Mouse (Mus musculus) hindbrain, embryonic 13.5 days (tissue): ENCODE measurements around the gene Klra17. TPM values are rescaled to one million over a fixed set of nuclear protein-coding genes. Genes with fewer than 3 reads are reported as not detected.
"Not testable (repeated sequence)": the region's sequence is repeated elsewhere in the genome, so short reads cannot be mapped to it uniquely, and the experiment has no call there.

Experiments used
- ATAC-seq: fragments of 200-750 bp; cut with Nextera tagmentation; 2 replicates; pipeline ENCODE4 v1.8.0; 2017; ENCODE audit warnings: moderate TSS enrichment; ENCODE audit not compliant: low FRiP score
- H3K27ac ChIP-seq: fragments of 300-500 bp; sonication (generic); 2 replicates; pipeline ENCODE4 v1.5.1; 2015; ENCODE audit warnings: inconsistent platforms, mild to moderate bottlenecking, moderate library complexity
- H3K27me3 ChIP-seq: fragments of 300-500 bp; sonication (generic); 2 replicates; pipeline ENCODE4 v1.6.1; 2015; ENCODE audit warnings: mild to moderate bottlenecking, inconsistent platforms
- H3K36me3 ChIP-seq: fragments of 300-500 bp; sonication (generic); 2 replicates; pipeline ENCODE4 v1.6.1; 2015; ENCODE audit warnings: mild to moderate bottlenecking, inconsistent platforms
- H3K4me1 ChIP-seq: fragments of 300-500 bp; sonication (generic); replicated peaks from 2 replicates; pipeline ENCODE4 v1.6.1; 2015; ENCODE audit warnings: inconsistent platforms
- H3K4me2 ChIP-seq: fragments of 300-500 bp; sonication (generic); 2 replicates; pipeline ENCODE4 v1.6.1; 2015; ENCODE audit warnings: inconsistent platforms, mild to moderate bottlenecking, moderate library complexity
- H3K4me3 ChIP-seq: fragments of 300-500 bp; sonication (generic); 2 replicates; pipeline ENCODE4 v1.5.1; 2015; ENCODE audit warnings: mild to moderate bottlenecking, inconsistent platforms
- H3K9ac ChIP-seq: fragments of 300-500 bp; sonication (generic); 2 replicates; pipeline ENCODE4 v1.6.1; 2015; ENCODE audit warnings: mild to moderate bottlenecking, inconsistent platforms
- H3K9me3 ChIP-seq: fragments of 300-500 bp; sonication (generic); 2 replicates; pipeline ENCODE4 v1.6.1; 2016; ENCODE audit warnings: inconsistent platforms
- WGBS: fragments of 180-500 bp; shearing (Covaris S2); methylation state at CpG from one replicate; pipeline ENCODE4 v1.1.7; 2015; 5-methylcytosine and 5-hydroxymethylcytosine counted together
- polyA plus RNA-seq: library from polyadenylated mRNA; unstranded; fragments of >200 nt; fragmentation: Nextera tagmentation; extraction: Ambion mirVana; gene quantifications from 2 replicates; pipeline ENCODE4 v1.2.1, GENCODE M21; 2015

Gene Klra17
- polyA plus RNA-seq = not detected in 2 replicates

GRCm38 (mm10) chr6:129876549-129876948 is at the start of gene Klra17:
Klra17 (minus strand) TSS chr6:129876672.
- WGBS = 62% methylated on average over 1 of the region's 1 CpGs
- H3K4me3 ChIP-seq = no peak within 1 kb of the TSS
- no peak within 1 kb of the TSS for H3K27ac ChIP-seq
- no peaks in the 10 kb centered on the region for H3K36me3 ChIP-seq
- H3K9me3 ChIP-seq = peaks cover 18% of the 10 kb centered on the region; the same call in 1 of the 2 replicates
- ATAC-seq = no peak
- no peak within 1 kb of the TSS for H3K4me2 ChIP-seq
- H3K27me3 ChIP-seq = no peaks in the 10 kb centered on the region
- H3K4me1 ChIP-seq = no peaks in the 10 kb centered on the region
- H3K9ac ChIP-seq = no peak within 1 kb of the TSS

GRCm38 (mm10) chr6:129917476-129917946 is 41.0 kb upstream of the Klra17 start, which contains the start of gene Klra5:
Klra5 (minus strand) TSS chr6:129917650.
- not testable (repeated sequence) for H3K27ac ChIP-seq, H3K27me3 ChIP-seq, H3K4me1 ChIP-seq, H3K36me3 ChIP-seq, H3K4me2 ChIP-seq, H3K4me3 ChIP-seq, ATAC-seq, H3K9ac ChIP-seq
- peaks cover 26% of the 10 kb centered on the region for H3K9me3 ChIP-seq

DNA sequence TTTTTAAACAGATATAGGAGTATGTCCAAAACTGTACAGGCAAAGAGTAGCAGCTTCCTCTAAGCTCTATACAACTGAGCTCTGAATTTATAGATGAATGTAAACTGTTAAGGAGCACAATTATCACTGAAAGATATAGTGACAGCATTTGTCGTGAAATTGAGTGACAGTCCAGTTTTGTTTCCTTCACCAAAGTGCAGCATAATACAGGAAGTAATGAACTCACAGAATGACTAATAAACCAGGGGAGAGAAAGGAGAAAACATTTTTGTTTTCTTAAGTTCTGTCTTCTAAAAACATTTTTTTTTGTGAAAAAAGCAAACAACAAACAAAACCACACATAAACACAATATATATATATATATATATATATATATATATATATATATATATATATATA is 40.5 kb upstream of the Klra17 start:
- 89% methylated on average over 1 of the region's 1 CpGs for WGBS
- no peak overlapping the region for H3K4me3 ChIP-seq
- no peaks in the 10 kb centered on the region for H3K36me3 ChIP-seq
- H3K4me2 ChIP-seq = no peak overlapping the region
- no peaks in the 10 kb centered on the region for H3K4me1 ChIP-seq
- ATAC-seq = no peak
- H3K27me3 ChIP-seq = no peaks in the 10 kb centered on the region
- H3K9me3 ChIP-seq = peaks cover 24% of the 10 kb centered on the region
- H3K27ac ChIP-seq = no peak overlapping the region
- H3K9ac ChIP-seq = no peak overlapping the region

- H3K4me2 ChIP-seq = no peak overlapping the region
- H3K4me3 ChIP-seq = no peak overlapping the region
- H3K27me3 ChIP-seq = no peaks in the 10 kb centered on the region
- no peaks in the 10 kb centered on the region for H3K36me3 ChIP-seq
- H3K9me3 ChIP-seq = peaks cover 34% of the 10 kb centered on the region; the same call in 1 of the 2 replicates
- H3K27ac ChIP-seq = no peak overlapping the region
- ATAC-seq = no peak
- no peak overlapping the region for H3K9ac ChIP-seq
- H3K4me1 ChIP-seq = no peaks in the 10 kb centered on the region
- 97% methylated on average over 2 of the region's 2 CpGs for WGBS
These were observed 6.1 kb upstream of the Klra17 start for GRCm38 (mm10) chr6:129882525-129882924.

DNA sequence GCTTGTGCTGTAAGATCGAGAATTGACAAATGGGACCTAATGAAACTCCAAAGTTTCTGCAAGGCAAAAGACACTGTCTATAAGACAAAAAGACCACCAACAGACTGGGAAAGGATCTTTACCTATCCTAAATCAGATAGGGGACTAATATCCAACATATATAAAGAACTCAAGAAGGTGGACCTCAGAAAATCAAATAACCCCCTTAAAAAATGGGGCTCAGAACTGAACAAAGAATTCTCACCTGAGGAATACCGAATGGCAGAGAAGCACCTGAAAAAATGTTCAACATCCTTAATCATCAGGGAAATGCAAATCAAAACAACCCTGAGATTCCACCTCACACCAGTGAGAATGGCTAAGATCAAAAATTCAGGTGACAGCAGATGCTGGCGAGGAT is 14.1 kb downstream of the Klra17 start, which contains the start of gene Gm17631:
Gene Gm17631 (plus strand): TSS at position 301 of the 400 bp plus-strand sequence.
- H3K4me3 ChIP-seq, H3K27ac ChIP-seq, H3K4me2 ChIP-seq, H3K9ac ChIP-seq, H3K36me3 ChIP-seq, H3K27me3 ChIP-seq, H3K4me1 ChIP-seq, ATAC-seq: not testable (repeated sequence)
- peaks cover 20% of the 10 kb centered on the region; the same call in 1 of the 2 replicates for H3K9me3 ChIP-seq
- WGBS = no CpG with 5 or more reads among the region's 3 CpGs

- Histone ChIP-seq H3K4me2 (no peak overlapping the region), H3K4me3 (no peak overlapping the region), H3K27ac (no peak overlapping the region), H3K36me3 (no peaks in the 10 kb centered on the region), H3K27me3 (no peaks in the 10 kb centered on the region), H3K4me1 (no peaks in the 10 kb centered on the region), H3K9me3 (peaks cover 18% of the 10 kb centered on the region; the same call in 1 of the 2 replicates), H3K9ac (no peak overlapping the region)
- ATAC-seq = no peak
- WGBS = 80% methylated on average over 1 of the region's 1 CpGs
These were observed 50.9 kb downstream of the Klra17 start for GRCm38 (mm10) chr6:129825559-129825958.

DNA sequence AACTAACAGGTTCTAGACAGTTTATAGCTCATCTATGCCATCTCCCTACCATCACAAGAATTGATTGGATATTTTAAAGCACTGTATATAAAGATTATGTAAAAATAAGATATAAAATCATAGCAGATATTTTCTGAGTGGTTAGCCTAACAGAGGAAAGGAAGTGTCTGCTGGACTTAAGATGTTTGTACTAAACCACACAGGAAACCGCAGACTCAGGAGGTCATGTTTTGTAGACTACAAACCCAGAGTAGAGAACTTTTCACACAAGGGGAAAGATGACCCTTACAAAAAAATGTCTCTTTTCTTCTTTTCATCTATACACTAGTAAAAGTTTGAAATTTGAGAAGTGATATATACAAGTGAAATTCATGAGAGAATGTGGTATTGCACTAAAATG is 52.5 kb downstream of the Klra17 start:
- H3K36me3 ChIP-seq = no peaks in the 10 kb centered on the region

GRCm38 (mm10) chr6:129817731-129818130 is 58.7 kb downstream of the Klra17 start:
- H3K27me3 ChIP-seq = no peaks in the 10 kb centered on the region
- peaks cover 15% of the 10 kb centered on the region; the same call in 1 of the 2 replicates for H3K9me3 ChIP-seq
- no peak overlapping the region for H3K4me3 ChIP-seq
- no peaks in the 10 kb centered on the region for H3K4me1 ChIP-seq
- no peak for ATAC-seq
- 61% methylated on average over 3 of the region's 3 CpGs for WGBS
- H3K36me3 ChIP-seq = no peaks in the 10 kb centered on the region
- no peak overlapping the region for H3K27ac ChIP-seq
- H3K4me2 ChIP-seq = no peak overlapping the region
- no peak overlapping the region for H3K9ac ChIP-seq

More for the DNA sequence above, 52.5 kb downstream of the Klra17 start:
- no peak for ATAC-seq
- Histone ChIP-seq H3K4me1 (no peaks in the 10 kb centered on the region), H3K27me3 (no peaks in the 10 kb centered on the region), H3K9ac (no peak overlapping the region), H3K4me2 (no peak overlapping the region), H3K4me3 (no peak overlapping the region), H3K9me3 (peaks cover 28% of the 10 kb centered on the region; the same call in 1 of the 2 replicates), H3K27ac (no peak overlapping the region)
- 88% methylated on average over 1 of the region's 1 CpGs for WGBS

- H3K27ac ChIP-seq, H3K4me1 ChIP-seq, H3K36me3 ChIP-seq, H3K27me3 ChIP-seq, H3K9me3 ChIP-seq, ATAC-seq, H3K9ac ChIP-seq, H3K4me2 ChIP-seq, H3K4me3 ChIP-seq: not testable (repeated sequence)
- WGBS = 90% methylated on average over 3 of the region's 3 CpGs
These were observed 92.3 kb downstream of the Klra17 start, which contains the start of gene Gm156 for GRCm38 (mm10) chr6:129784170-129784569. Gm156 (minus strand) TSS chr6:129784270.

Other genes starting within 250 kb of the Klra17 start
- gene Klrc3, start 233.3 kb downstream of the Klra17 start, polyA plus RNA-seq = not detected in 2 replicates
- not detected in 2 replicates for gene Klrc2, start 216.0 kb downstream of the Klra17 start, polyA plus RNA-seq
- not detected in 2 replicates for gene Klrc1, start 197.7 kb downstream of the Klra17 start, polyA plus RNA-seq
- not detected in 2 replicates for gene Klri1, start 159.5 kb downstream of the Klra17 start, polyA plus RNA-seq
- gene Klri2, start 136.2 kb downstream of the Klra17 start, polyA plus RNA-seq = not detected in 2 replicates
- not detected in 2 replicates for gene Gm156, start 92.4 kb downstream of the Klra17 start, polyA plus RNA-seq
- gene Gm17631, start 14.0 kb downstream of the Klra17 start, polyA plus RNA-seq = not detected in 2 replicates
- gene Klra5, start 41.0 kb upstream of the Klra17 start, polyA plus RNA-seq = not detected in 2 replicates
- gene Klra6, start 150.3 kb upstream of the Klra17 start, polyA plus RNA-seq = not detected in 2 replicates
- gene Klra4, start 190.6 kb upstream of the Klra17 start, polyA plus RNA-seq = not detected in 2 replicates